Mouse (Mus musculus): ENCODE data around the gene Pip5k1a. TPM values are rescaled to one million over a fixed set of nuclear protein-coding genes. Genes with fewer than 3 reads are reported as not detected.
"Not testable (repeated sequence)": the region's sequence is repeated elsewhere in the genome, so short reads cannot be mapped to it uniquely, and the experiment has no call there.

Gene Pip5k1a
- polyA plus RNA-seq, 1 experiment from 2014 or later: 22.6 TPM

DNA sequence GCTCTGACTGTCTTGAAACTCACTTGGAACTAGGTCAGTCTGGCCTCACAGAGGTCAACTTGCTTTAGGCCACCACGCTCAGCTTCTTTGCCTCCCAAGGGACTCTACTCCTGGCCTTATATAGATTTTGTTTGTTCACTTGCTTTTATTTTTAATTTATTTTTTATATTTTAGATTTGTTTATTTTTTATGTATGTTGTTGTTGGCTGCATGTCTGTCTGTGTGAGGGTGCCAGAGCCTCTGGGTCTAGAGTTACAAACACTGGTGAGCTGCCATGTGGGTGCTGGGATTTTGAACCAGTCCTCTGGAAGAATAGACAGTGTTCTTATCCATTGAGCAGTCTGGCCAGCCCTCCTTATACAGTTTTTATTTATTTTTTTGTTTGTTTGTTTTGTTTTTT is 6.0 kb upstream of the Pip5k1a start:
- no peak for DNase-seq (ENCODE audit: low spot score)

DNA sequence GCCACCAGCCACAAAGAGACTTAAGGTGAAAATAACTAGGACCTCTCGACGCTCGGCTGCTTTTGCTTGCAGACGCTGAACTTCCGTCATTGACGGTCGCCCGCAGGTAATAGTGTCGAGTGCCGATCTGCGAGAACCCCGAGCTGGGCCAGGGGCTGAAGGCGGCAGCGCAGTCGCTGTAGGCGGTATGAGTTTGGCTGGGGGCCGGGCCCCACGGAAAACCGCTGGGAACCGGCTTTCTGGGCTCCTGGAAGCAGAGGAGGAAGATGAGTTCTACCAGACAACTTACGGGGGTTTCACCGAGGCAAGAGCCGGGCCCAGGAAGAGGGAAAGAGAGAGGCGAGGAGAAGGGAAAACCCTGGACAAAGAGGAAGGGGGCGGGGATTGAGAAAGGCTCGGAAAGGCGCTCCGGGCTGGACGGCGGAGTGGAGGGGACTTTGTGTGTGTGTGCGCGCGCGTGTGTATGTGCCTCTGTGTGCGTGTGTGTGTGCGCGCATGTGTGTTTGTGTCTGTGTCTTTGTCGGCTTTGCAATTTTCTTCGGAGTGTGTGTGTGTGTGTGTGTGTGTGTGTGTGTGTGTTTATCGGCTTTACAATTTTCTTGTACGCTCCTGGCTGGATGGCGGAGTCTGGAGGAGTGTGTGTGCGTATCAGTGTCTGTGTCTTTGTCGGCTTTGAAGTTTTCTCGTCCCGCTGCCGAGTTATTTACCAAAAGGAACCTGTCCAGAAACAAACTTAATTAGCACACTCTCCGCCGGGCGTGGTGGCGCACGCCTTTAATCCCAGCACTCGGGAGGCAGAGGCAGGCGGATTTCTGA is 4.4 kb upstream of the Pip5k1a start, which contains the start of gene Vps72:
TSS of gene Vps72 (plus strand) at position 112 of the 816 bp plus-strand sequence.
- DNase-seq (ENCODE audit: low spot score): peak; percentile 90

GRCm38 (mm10) chr3:95107898-95108297 is 1.2 kb upstream of the Pip5k1a start:
- DNase-seq (ENCODE audit: low spot score): peak; percentile 24

DNA sequence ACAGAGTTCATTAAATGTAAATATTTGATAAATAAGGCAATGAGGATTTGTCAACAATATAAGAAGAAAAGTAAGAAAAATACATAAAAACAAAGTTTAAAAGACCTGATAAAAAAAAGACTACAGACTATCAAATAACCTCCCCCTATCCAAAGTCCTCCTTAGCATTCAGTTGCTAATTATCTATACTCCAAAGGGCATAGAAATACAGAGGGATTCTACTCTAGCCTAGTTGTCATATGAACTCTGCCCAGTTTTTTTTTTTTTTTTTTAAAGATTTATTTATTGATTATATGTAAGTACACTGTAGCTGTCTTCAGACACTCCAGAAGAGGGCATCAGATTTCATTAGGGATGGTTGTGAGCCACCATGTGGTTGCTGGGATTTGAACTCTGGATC is 578 bp upstream of the Pip5k1a start:
- not testable (repeated sequence) for DNase-seq (ENCODE audit: low spot score)

DNA sequence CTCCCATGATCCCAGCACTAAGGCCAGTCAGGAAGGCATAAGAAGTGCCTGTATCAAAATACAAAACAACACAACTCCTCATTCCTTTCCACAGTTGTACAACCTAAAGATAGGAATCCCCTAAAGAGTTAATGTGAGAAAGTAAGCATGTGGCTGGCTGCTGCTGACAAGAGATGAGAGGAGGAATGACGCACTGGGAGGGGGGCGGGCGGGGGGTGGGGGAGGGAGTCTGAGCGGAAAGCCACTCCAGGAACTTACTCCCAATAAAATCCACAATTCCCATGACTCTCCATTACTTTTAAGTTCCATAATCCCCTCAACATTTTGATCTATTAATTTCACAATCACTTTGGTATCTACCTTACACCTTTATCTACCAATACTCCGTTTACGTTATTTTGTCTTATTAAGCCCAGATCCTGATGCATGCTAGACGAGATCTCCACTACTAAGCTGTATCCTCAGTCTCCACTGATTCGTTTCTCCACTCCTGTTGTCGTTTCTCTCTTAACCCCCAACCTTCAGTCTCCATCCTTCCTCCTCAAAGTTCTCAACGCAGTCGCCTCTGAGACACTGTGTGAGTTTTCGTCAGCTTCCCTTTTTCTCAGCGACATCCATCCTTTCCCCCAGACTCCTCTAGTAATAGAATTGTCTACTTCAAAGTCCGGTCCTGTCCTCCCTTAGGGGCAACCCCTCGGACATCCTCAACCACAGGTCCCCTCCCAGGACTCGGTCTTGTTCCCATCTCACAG is 968 bp downstream of the Pip5k1a start:
- DNase-seq (ENCODE audit: low spot score): no peak

GRCm38 (mm10) chr3:95105121-95105520 is 1.6 kb downstream of the Pip5k1a start:
- no peak for DNase-seq (ENCODE audit: low spot score)

- DNase-seq (ENCODE audit: low spot score): peak; percentile 8
These were observed 5.9 kb downstream of the Pip5k1a start for GRCm38 (mm10) chr3:95100854-95101253.

DNA sequence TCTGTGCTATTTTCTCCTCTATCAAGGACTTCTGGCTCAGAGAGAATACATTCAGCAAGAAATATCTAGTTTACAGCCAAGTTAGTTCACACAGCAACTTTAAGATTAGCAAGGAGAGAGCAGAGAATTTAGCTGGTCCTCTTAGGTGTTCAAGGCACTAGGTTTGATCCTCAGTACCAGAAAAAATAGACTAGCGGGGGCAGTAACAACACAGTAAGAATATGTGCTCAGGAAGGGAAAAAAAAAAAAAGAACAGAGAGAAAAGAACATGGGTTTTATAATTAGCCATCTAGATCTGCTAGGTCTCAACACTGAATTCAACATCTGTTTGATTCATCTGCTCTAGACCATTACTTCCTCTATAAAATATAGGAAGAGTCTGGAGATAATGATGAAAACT is 18.7 kb downstream of the Pip5k1a start:
- DNase-seq (ENCODE audit: low spot score): no peak

DNA sequence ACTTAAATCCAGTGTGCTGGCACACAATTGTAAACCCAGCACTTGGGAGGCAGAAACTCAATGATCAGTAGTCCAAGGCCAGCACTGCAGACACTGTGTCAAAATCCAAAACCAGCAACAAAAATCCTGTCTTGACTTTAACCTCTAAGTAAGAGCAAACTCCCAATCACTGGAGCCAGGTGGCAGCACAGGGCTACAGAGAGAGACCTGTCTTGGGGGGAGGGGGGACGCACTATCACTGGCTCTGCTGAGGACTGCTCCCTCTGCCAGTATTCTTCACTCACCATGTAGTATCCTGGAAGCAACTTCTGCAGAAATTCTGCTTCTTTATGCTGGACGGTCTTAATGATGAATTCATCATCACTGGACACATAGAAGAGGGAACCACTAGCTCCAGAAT is 35.1 kb downstream of the Pip5k1a start:
- DNase-seq (ENCODE audit: low spot score): peak; percentile 11

- DNase-seq (ENCODE audit: low spot score): no peak
These were observed 40.2 kb downstream of the Pip5k1a start for GRCm38 (mm10) chr3:95066570-95066969.

DNA sequence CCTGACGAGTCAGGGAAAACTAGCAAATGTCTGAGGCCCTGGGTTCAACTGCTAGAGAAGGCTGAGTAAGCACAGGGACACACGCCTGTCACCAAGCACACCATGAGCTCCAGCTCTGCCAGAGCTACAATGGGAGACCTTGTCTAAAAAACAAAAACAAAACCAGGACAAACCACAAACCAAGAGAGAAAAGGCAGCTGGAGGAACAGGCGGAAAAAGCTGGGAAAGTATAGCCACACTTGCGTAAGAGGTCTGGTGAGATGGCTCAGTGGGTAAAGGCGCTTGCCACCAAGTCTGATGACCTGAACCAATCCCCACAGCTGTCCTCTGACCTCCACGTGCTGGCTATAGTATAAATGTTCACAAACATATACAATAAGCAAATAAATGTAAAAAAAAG is 40.6 kb downstream of the Pip5k1a start:
- DNase-seq (ENCODE audit: low spot score): no peak

DNA sequence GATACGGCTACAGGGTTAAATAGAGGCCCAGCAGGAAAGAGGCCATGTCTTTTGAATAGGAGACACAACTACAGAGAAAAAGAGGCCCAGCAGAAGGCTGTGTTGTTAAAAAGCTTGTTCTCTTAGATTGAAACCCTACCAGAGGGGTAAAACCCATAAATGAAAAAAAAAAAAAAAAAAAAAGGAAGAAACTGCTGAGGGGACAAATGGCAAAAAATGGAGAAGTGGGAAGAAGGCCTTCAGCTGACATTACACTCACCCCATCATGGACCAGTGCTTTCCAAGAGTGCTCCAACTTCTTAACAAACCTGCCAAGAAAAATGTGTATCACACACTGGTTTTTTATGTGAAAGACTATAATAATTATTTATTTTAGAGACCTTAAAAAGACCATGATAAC is 41.2 kb downstream of the Pip5k1a start:
- DNase-seq (ENCODE audit: low spot score): no peak

DNA sequence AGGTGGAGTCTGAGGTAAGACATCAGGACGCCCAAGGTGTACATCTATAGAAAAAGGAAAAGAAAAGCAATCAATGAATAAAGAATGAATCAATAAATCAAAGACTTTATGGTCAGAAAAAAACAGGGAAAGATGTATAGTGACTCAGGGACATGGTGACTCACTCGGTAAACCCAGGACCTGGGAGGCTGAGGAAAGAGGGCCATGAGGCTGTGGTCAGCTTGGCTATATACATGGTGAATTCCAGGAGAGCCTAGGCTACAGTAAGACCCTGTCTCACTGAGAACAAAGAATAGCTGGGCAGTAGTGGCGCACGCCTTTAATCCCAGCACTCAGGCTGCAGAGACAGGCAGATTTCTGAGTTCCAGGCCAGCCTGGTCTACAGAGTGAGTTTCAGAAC is 43.0 kb downstream of the Pip5k1a start:
- DNase-seq (ENCODE audit: low spot score): no peak

DNA sequence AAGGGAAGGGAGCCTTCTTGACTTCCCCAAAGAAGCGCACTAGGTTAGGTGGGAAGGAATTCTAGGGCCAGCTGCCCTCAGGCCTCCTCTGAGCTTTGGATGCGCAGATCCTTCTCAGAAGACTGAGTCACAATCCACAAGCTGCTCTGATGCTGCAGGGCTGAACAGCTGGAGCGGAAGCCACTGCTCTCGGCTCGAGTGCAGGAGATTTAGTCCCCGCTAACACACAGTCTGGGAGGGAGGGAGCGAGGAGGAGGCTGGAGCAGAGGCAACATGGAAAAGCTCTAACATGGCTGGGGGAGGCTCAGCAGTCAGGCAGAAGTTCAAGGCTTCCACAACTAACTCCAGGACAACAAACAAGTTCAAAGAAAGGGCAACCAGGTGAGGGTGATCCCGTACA is 48.7 kb downstream of the Pip5k1a start:
- no peak for DNase-seq (ENCODE audit: low spot score)

DNA sequence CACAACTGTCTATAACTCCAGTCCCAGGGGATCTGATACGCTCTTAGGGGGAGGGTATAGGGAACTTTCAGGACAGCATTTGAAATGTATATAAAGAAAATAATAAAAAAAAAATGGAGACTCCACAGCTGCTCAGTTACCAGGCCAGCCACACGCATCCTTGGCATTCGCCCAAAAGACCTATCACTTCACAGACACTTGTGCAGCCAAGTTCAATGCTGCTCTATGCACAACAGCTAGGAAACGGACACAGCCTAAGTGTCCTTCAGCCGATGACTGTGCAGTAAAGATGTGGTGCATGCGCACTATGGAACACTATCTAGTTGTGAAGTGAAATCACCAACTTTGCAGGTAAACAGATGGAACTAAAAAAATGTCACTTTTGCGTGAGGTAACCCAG is 50.5 kb downstream of the Pip5k1a start:
- no peak for DNase-seq (ENCODE audit: low spot score)

- no peak for DNase-seq (ENCODE audit: low spot score)
These were observed 52.1 kb downstream of the Pip5k1a start for GRCm38 (mm10) chr3:95054481-95055260.

GRCm38 (mm10) chr3:95053701-95054100 is 53.0 kb downstream of the Pip5k1a start:
- peak; percentile 62 for DNase-seq (ENCODE audit: low spot score)

DNA sequence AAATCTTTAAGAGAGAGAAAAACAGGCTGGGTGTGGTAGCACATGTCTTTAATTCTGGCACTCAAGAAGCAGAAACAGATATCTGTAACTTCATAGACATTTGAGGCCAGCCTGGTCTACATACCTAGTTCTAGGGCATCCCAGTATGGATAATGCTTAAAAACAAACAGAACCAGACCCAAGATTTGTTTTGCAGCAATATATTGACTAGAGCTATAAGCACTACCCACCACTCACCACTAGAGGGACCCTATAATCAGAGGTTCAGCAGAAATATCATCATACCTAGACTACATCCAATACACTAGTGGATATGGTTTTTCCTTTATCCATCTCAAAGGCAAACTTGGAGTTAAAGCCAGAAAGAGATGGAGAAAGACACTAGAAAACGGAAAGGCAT is 53.8 kb downstream of the Pip5k1a start:
- DNase-seq (ENCODE audit: low spot score): peak; percentile 70

- no peak for DNase-seq (ENCODE audit: low spot score)
These were observed 58.8 kb downstream of the Pip5k1a start for GRCm38 (mm10) chr3:95047914-95048313.

DNA sequence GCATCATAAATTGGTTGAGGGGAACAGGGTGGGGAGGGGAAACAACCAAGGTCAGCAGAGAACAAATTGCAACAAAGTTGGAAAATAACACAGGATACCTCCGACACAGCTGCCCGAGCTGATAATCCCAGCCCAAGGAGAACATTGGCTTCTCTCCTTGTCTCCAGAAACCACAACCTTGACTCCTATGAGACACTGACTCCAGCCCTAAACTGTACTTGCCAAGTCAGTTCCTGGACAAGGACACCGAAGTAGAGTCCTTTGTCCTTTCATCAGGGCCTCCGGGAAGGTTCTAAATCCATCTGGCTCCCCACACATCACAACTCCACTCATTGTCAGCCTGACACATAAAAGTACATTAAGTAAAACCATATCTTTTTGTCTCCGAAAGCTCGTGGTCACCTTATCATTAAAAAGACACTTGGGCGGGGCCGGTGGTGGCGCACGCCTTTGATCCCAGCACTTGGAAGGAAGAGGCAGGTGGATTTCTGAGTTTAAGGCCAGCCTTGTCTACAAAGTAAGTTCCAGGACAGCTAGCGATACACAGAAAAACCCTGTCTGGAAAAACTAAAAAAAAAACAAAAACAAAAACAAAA is 60.2 kb downstream of the Pip5k1a start:
- DNase-seq (ENCODE audit: low spot score): no peak

- peak; percentile 14 for DNase-seq (ENCODE audit: low spot score)
These were observed 63.5 kb downstream of the Pip5k1a start for GRCm38 (mm10) chr3:95043251-95043650.

Measured in thymus, postnatal 0 days (tissue).